28 mouse cellular contexts compared by ENCODE assay signal in the genomic region with DNA sequence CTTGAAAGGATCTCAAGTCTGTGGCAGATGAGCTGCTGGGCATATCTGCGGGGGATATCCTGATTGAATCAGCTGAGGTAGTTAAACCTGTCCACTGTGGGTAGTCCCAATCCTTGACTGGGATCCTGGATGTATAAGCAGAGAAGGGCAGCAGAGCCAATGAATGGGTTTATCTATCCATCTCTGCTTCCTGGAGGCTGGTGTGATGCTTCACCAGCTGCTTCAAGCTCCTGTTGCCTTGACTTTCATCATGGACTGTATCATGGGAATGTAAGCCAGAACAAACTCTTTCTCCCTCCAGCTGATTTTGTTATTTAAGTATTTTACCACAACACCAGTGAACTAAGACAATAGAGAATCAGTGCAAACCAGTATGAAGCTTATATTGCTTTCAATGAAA.
"Had no signal": no experiment of that assay in that cellular context is flagged by ENCODE, and none has a peak within 500 bp of the region (broad histone marks: within the 10 kb centered on the region; RNA-seq: fewer than 3 reads in every experiment).

No protein-coding gene starts in this region.

- H3K36me3 ChIP-seq: heart, embryonic 10.5 days; heart, embryonic 12.5 days; heart, embryonic 13.5 days; heart, embryonic 15.5 days; hindbrain, embryonic 10.5 days; hindbrain, embryonic 12.5 days; hindbrain, embryonic 13.5 days; hindbrain, embryonic 15.5 days; intestine, embryonic 15.5 days; kidney, embryonic 15.5 days had no signal

- DNase-seq: heart, postnatal 10 days; heart, postnatal 36 days; heart, postnatal 4 days; kidney, adult 11 months; kidney, adult 18-20 months; kidney, adult 2 months; kidney, adult 8-10 months; kidney, adult 9 months; kidney, postnatal 10 days; kidney, postnatal 14 days; kidney, postnatal 25 days; kidney, postnatal 36 days; kidney, postnatal 4 days; layer of hippocampus, adult 9-11 months; layer of hippocampus, postnatal 36 days had no signal

- H3K4me3 ChIP-seq: heart, embryonic 10.5 days; heart, embryonic 12.5 days; heart, embryonic 13.5 days; heart, embryonic 15.5 days; hindbrain, embryonic 10.5 days; hindbrain, embryonic 12.5 days; hindbrain, embryonic 13.5 days; hindbrain, embryonic 15.5 days; intestine, embryonic 15.5 days; kidney, embryonic 15.5 days; layer of hippocampus, adult 2 months had no signal

- H3K27me3 ChIP-seq: heart, embryonic 12.5 days; heart, embryonic 13.5 days; heart, embryonic 15.5 days; hindbrain, embryonic 12.5 days; hindbrain, embryonic 13.5 days; hindbrain, embryonic 15.5 days; intestine, embryonic 15.5 days had no signal

- H3K4me2 ChIP-seq: heart, embryonic 11.5 days; heart, embryonic 12.5 days; heart, embryonic 13.5 days; heart, embryonic 15.5 days; hindbrain, embryonic 12.5 days; hindbrain, embryonic 13.5 days; hindbrain, embryonic 14.5 days; hindbrain, embryonic 15.5 days; intestine, embryonic 15.5 days; kidney, embryonic 15.5 days had no signal
